Mouse (Mus musculus) G1E (cell line): ENCODE results near the gene Slc35b2.

Experiments used
- CTCF ChIP-seq: IDR thresholded peaks from 2 replicates; pipeline ENCODE4 v1.5.1; 2012; ENCODE audit warnings: low read depth, low read length, inconsistent platforms, mixed read lengths
- GATA1 ChIP-seq: IDR thresholded peaks from 2 replicates; pipeline ENCODE4 v1.6.1; 2012; ENCODE audit warnings: borderline replicate concordance, low read length, inconsistent platforms, mixed read lengths

GRCm38 (mm10) chr17:45575123-45575897 lies 11.6 kb downstream of the Slc35b2 start:
- no peak for TF ChIP-seq CTCF
- TF ChIP-seq GATA1: no peak
